Mouse (Mus musculus) kidney, adult 9 months (tissue): Measurements from ENCODE around the gene Olfr506.
"Not testable (repeated sequence)": the region's sequence is repeated elsewhere in the genome, so short reads cannot be mapped to it uniquely, and the experiment has no call there.

Source experiments
- DNase-seq: peaks from one replicate; pipeline ENCODE4 v3.0.0; 2022

Olfr506 gene

DNA sequence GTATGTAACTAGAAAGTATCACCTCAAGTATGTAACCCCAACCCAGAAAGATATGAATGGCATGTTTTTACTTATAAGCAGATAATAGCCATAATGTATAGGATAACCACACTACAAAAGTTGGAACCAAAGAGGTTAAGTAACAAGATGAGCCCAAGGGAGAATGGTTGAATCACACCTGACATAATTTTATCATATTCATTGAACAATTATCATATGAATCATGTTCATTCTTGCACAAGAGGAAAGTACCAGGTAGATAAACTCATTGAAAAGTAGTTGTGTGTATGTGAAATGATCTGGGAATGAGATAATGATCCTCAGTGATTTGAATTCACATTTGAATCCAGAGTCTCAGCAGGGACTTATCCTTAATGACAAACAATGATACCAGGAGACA lies at the start of gene Olfr506:
Gene Olfr506, plus strand, starts transcription at position 301 of the 400 bp plus-strand sequence.
- DNase-seq, result no peak

DNA sequence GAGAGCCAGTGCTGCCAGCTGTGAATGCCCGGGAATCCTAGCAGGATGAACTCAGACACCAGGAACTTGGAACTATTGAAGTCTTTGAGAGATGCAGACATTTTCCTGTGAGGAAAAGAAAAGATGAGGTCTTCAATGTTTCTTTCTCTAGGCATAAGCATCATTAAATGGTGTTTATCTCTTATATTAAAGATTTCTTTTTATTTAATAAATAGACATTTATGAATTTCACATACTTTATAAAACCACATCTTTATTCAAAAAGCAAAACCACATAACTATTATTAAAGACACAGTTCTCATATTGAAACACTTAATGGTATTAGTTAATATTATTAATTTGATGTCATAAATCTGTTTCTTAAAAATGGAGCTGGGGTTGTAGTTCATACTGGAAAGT lies 44.9 kb upstream of the Olfr506 start, which contains the start of gene Olfr504:
Gene Olfr504, minus strand, starts transcription at position 101 of the 400 bp plus-strand sequence.
- no peak for DNase-seq

DNA sequence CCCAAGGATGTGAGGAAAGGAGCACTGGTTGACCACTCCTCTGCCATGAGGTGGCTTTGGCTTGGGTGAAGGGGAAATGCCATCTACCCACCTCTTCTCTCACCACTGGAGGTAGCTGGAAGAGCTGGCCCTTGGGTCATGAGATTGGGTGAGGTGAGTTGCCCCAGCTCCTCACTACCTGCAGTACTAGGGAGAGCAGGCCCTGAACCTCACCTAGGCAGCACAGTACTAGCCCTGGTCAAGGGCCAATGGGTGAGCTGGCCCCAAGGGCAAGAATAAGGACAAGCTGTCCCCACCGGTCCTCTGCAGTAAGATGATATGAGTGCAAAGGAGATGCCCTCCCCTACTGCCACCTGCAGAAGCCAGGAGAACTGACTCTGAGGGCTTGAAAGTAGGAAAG lies 20.8 kb upstream of the Olfr506 start:
- no peak for DNase-seq

DNA sequence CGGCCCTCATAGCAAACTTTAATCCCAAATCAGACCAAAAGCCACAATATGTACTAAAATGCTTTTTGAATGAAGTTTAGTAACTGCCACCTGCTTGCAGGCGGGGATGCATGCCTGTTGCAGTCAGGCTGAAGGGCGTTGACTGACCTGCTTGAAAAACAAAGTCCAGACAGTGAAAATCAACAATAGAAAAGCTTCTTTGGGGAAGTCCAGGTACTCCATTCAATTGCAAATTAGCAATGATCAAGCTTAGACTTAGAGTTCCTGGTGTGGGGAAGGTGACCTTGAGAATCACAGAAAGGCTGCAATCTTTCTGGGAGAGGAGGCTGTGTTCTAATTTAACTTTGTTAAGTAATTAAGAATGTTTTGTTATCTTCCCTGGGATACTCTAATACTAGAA lies 8.7 kb upstream of the Olfr506 start:
- not testable (repeated sequence) for DNase-seq

DNA sequence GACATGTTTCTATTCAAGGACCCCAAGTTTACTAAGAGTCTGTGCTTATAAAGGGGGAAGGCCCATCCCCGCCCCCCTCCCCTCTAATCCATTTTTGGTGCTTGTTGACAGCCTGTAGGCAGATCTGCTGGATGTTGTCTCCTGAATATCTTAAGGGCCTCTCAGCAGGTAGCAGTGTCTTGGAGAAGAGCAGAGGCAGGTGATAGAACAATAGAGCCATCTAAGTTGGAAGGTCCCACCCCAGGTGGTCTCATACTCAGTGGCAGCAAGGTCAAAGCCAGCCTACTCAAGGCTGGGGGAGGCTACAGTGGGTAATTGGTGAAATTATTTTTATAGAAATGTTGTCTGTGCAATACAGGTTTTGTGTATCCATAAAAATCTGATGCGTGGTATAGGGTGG lies 3.5 kb downstream of the Olfr506 start:
- DNase-seq, result no peak

DNA sequence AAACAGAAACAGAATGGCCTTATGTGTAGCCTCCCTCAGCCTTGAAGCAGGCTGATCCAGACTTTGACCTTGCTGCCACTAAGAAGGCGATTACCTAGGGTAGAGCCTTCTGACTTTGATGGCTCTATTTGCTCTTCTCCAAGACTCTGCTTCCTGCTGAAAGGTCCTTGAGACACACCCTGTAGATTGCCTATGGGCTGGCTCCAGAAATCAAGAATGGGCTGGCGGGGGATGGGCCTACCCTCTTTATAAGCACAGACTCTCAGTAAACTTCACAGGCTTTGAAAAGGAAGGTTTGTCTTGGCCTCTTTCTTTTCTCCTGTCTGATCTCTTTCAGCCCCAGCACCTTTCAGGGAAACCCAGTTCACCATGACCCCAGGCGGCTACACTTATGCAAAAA lies 6.2 kb downstream of the Olfr506 start:
- not testable (repeated sequence) for DNase-seq

DNA sequence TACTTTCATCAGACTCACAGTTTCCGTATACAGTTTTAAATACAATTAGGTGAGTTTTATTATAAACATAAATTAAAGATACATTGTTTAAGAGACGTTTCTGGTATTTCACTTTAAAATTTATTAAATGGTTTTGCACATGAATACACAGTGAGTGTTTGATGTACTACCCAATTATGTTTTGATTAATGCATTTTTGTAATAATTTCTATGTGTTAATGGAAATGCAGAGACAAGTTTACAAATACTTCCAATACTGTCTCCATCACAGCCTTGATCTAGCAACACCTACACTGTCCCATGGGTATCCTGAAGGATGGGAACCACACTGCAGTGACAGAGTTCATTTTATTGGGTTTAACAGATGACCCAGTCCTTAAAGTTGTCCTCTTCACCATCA lies 10.9 kb downstream of the Olfr506 start, which contains the start of gene Olfr507:
Gene Olfr507, plus strand, starts transcription at position 301 of the 400 bp plus-strand sequence.
- no peak for DNase-seq

DNA sequence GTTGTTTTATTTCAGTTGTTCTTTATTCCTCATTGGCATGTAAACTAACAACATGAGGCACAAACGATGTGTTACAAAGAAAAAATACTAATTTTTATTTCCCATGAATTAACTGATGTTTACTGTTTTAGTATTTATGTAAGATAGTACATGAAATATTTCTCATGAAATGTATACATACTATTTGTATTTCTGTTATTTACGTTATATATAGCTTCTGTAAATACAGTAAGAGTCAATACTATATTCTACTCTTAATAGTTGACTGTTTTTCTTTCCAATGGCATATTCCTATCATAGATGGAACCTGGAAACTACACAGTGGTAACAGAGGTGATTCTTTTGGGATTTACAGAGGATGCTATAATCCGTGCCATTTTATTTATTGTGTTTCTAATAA lies 19.1 kb downstream of the Olfr506 start, which contains the start of gene Olfr508:
Gene Olfr508, plus strand, starts transcription at position 301 of the 400 bp plus-strand sequence.
- DNase-seq, result no peak

DNA sequence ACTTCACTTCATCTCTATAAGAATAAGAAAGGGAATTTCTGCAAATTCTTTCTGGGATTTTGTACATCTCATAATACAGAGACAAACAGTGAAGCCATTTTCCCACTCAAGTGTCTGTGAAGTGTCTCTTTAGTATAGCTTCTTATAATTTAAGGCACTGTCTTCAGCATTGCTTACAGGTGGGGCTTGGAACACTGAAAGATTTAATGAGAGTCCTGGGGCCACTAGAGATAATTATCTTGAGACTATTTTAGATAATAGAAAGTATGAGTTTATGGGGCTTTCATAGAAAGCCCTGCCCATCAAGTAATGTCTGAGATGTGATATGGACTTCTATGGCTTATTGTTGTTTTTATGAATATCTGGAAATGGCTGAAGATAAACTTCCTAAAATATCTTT lies 41.2 kb downstream of the Olfr506 start, which contains the start of gene Olfr509:
Gene Olfr509, minus strand, starts transcription at position 101 of the 400 bp plus-strand sequence.
- no peak for DNase-seq

DNA sequence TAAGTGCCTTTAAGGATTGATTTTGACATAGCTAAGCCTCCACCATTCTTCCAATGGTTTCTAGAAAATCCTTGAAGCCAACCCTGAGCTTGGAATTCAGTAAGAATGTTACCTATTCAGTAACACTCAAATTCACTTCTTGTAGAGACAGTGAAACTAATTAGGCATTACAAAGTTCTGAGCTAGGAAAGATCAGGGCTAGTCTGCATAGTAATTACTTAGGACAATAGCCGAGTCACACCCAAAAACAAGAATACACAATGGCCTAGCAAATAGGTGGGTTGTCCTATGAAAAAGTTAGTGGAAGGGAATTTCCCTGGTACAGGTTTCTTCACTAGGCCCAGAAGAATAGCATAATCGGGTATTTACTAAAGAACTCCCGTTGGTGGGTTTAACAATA lies 51.8 kb downstream of the Olfr506 start:
- DNase-seq, result no peak
